Mouse (Mus musculus) left cerebral cortex, adult 11 months (tissue): ENCODE data around the gene Ajm1.

Experiments
- DNase-seq: peaks from one replicate; pipeline ENCODE4 v3.0.0; 2022; ENCODE audit warnings: low spot score

Ajm1 gene

DNA sequence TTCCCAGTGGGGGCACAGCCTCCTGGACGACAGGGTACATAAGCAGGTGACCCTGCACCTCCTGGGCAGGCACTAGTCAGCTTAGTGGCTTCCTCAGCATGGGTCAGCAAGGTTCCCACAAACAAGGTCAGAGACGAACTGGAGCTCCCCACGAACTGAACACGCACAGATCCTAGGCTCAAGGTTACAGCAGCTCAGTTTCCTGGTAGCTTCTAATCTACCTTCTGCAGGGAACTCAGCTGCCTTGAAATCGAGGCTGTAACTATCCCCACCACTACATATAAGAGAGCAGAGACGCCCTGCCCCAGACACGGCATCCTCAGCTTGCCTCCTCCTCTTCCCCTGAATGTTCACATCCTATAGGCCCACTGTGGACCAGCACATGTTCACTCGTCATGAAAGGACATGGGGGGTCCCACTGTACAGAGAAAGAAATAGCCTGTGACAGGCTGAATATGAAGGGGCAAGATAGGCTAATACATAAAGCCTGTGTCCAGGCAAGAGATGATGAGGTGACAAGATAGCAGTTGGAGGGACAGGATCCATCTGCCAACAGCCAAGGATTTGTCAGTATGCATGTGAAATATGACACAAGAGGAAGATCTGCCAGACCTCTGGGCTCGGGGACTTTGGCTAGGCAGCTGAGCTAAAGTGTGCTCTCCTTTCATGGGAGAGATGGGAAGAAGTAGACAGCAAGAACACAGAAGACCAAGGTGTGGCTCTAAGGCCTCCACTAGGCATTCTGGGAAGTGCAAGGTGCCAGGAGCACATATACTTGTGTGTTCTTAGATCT, 54.9 kb downstream of the Ajm1 start:
- DNase-seq: no peak
